Mouse (Mus musculus) neutrophil, adult 83 days (primary cell): ENCODE data around the gene Col5a1. TPM values are rescaled to one million over a fixed set of nuclear protein-coding genes. Genes with fewer than 3 reads are reported as not detected.

Source experiments
- total RNA-seq, 2 experiments: library from RNA; stranded (reverse); gene quantifications; one replicate each; pipeline ENCODE4 v1.2.4; 2023

Gene Col5a1
- 1 to 10 TPM; 2.7 to 4.0 TPM for total RNA-seq

DNA sequence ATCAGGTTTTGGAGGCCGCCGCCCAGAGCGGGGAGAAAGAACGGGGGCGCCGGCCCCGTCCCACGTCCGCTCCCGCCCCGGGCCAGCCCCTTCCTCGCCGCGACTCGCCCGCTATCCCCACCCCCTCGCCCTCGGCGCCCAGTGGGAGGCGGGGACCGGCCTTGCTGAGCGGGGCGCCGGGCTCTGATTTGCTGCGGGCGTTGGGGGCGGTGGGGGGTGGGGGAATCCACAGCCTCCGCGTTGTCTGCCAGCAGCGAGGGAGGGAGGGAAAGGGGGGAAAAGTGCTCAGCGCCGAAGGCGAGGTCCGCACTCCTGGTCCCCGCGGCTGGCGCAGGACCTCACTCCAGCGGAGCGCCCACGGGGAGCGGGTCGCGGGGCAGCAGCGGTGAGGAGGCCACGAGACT, at the start of gene Col5a1:
Col5a1 (plus strand) TSS at position 278 of the 404 bp plus-strand sequence.

GRCm38 (mm10) chr2:28084768-28085167, 198.5 kb downstream of the Col5a1 start, which contains the start of gene Fcnb:
TSS of gene Fcnb (minus strand) at chr2:28084885.

Other genes with a start within 250 kb of the Col5a1 start
- 10 to 100 TPM; 30.6 to 39.0 TPM for gene Rxra, start 210.0 kb upstream of the Col5a1 start, total RNA-seq
- gene Fcnb, start 198.5 kb downstream of the Col5a1 start, total RNA-seq: 100 to 1,000 TPM; 164 to 228 TPM